In the genomic region with DNA sequence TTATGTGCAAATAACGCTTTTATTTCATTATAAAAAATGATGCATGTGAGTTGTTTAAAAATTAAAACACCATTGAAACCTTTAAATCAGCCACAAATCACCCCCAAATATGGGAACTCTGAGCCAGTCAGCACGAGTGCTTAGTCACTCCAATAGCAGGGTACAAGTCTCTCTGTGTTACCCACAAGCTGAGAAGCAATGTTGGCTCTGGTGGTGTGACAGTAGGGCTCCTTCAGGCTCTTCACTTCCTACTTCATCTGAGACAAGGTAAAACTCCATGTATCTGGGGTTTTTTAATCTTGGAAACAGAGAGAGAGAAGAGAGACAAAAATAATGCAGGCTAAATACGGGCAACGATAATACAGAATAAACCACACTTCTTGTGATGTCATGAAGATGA, we compare ENCODE assay signal across 17 mouse cellular contexts.
"Had no signal": no experiment of that assay in that cellular context is flagged by ENCODE, and none has a peak within 500 bp of the region (broad histone marks: within the 10 kb centered on the region; RNA-seq: fewer than 3 reads in every experiment).

No protein-coding gene starts in this region.

- H3K4me3 ChIP-seq: gastrocnemius, adult 2 months; heart, adult 2 months; heart, embryonic 13.5 days; heart, embryonic 15.5 days; hindbrain, embryonic 10.5 days; hindbrain, embryonic 12.5 days; intestine, embryonic 15.5 days; left cerebral cortex, adult 2 months; limb, embryonic 13.5 days; limb, embryonic 15.5 days; liver, embryonic 12.5 days had no signal

- ATAC-seq: inflammation-experienced regulatory T-cells, adult 6 months; intestine, embryonic 15.5 days; intestine, postnatal 0 days; liver, embryonic 12.5 days had no signal

- DNase-seq: gastrocnemius, postnatal 10 days; gastrocnemius, postnatal 25 days had no signal

- H3K27ac ChIP-seq: gastrocnemius, adult 2 months; heart, adult 2 months; heart, embryonic 13.5 days; heart, embryonic 15.5 days; hindbrain, embryonic 10.5 days; hindbrain, embryonic 12.5 days; hindbrain, embryonic 14.5 days; intestine, embryonic 15.5 days; left cerebral cortex, adult 2 months; limb, embryonic 13.5 days; limb, embryonic 15.5 days; liver, embryonic 12.5 days; liver, embryonic 14.5 days had no signal
